Mouse (Mus musculus) lung, postnatal 36 days (tissue): ENCODE measurements at regions not wholly inside any gene's neighbourhood (a gene's known extent, or its start where the extent isn't known, plus 50 kb on each side); places are given as distances from the start of the nearest gene placed in this dataset.

Source experiments
- DNase-seq: peaks from one replicate; pipeline ENCODE4 v3.0.0; 2022; ENCODE audit warnings: mixed read lengths

GRCm38 (mm10) chr1:106086687-106087086, 84.9 kb upstream of the Phlpp1 start:
- DNase-seq = no peak

DNA sequence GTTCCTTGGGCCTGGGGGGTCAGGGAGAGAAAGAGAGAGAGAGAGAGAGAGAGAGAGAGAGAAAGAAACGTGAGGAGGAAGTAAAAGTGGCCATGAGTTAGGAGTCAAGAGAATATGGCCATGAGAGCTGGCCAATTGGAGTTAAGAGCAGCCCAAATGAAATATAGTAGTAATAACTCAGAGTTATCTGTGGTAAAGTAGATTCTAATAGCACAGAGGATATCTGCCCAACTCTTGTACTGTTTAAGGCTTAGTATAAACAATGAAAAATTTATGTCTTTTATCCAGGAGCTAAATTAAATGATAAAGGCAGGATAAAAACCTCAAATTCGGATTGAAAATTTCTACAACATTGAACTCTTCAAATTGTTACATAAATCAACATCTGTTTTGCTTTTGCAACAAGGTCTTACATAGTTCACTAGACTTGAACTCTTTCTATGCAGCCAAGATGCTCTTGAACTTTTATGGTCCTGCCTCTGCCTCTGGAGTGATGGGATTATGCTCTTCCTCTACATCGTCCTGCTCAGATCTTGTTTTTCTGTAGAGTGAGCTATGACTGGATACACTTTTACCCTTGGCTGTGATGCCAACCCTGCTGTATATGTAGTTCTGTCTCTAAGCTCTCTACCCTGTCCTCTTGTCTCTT, 78.5 kb upstream of the Phlpp1 start:
- no peak for DNase-seq

GRCm38 (mm10) chr1:106093813-106094212, 77.7 kb upstream of the Phlpp1 start:
- DNase-seq = peak; percentile 76

DNA sequence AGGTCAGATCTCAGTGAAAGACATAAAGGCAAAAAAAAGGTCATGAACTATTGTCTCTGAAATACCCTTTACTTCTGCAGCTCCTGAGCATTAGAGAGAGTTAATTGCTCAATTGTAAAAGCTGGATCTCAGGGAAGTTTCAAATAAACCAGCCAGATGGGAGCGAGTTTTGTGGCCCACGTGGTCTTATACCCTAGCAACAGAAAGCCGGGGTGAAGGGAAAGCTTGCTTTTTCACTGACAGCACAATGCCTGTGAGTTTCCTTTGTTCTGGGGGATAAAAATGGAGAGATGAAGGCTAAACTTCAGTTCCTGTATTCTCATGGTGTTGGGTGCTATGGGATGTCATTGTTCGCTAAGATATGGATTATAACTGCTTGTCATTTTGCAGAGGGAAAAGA, 75.2 kb upstream of the Phlpp1 start:
- no peak for DNase-seq

DNA sequence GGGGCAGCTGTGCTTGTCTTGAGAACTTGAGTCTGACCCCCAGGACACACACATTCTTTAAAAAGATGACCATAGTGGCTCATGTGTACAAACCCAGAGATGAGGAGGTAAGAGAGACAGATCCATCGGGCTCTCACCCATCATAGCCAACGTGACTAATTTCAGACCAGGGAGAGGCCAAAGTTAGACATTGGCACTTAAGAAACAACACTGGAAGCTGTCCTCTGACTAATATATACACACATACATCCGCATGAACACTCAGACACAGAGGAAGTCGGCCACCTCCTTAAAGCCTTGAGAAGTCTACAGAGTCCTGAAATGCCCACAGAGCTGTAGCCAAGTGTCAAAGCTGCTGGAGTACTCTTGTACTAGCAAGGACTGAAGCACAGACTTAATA, 74.4 kb upstream of the Phlpp1 start:
- peak; percentile 48 for DNase-seq

GRCm38 (mm10) chr1:106100611-106101010, 70.9 kb upstream of the Phlpp1 start:
- peak; percentile 75 for DNase-seq

GRCm38 (mm10) chr1:106102537-106102936, 69.0 kb upstream of the Phlpp1 start:
- no peak for DNase-seq

DNA sequence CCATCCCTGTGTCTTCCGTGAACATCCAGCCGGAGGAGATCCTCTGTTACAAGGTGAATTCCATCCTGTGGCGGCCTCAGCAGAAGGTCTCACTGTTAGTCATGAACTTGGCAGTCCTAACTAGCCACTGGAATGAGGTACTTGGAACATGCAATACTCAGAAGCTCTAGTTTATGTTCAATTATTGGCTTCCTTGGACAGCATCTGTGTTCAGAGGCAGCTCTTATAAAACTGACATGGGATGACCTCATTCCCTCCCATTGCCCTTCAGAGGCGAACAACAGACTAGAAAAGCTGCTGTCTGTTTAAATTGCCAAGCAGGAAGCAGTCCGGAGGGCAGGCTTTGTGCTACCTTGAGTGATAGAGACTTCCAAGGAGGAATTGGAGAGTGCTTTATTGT, 62.5 kb upstream of the Phlpp1 start:
- peak; percentile 52 for DNase-seq
